ENCODE assay signal across 31 mouse cellular contexts in genomic region chr11:105349780-105350324, GRCm38 (mm10). TPM values are rescaled to one million over a fixed set of nuclear protein-coding genes. Genes with fewer than 3 reads are reported as not detected.
DNase-seq lines count a peak whose midpoint lies in the region; ATAC-seq lines count a peak whose summit lies in the region.
"Had no signal": no experiment of that assay in that cellular context is flagged by ENCODE, and none has a peak within 500 bp of the region (broad histone marks: within the 10 kb centered on the region; RNA-seq: fewer than 3 reads in every experiment).

No protein-coding gene starts in this region.

- no peak overlapping the region for H3K9ac ChIP-seq in heart, embryonic 12.5 days
- no peak overlapping the region for H3K9ac ChIP-seq in liver, embryonic 11.5 days (ENCODE audit: low read depth, low read length)
- no peak overlapping the region for H3K9ac ChIP-seq in liver, embryonic 16.5 days (ENCODE audit: low read depth, low read length)
- H3K9ac ChIP-seq: embryonic facial prominence, embryonic 13.5 days; forebrain, embryonic 13.5 days; hindbrain, embryonic 13.5 days; lung, embryonic 14.5 days; neural tube, embryonic 12.5 days had no signal

- no peaks in the 10 kb centered on the region for H3K9me3 ChIP-seq in heart, embryonic 12.5 days (replicated peaks)
- no peaks in the 10 kb centered on the region for H3K9me3 ChIP-seq in liver, embryonic 11.5 days (ENCODE audit: control insufficient read depth, low read length)
- H3K9me3 ChIP-seq in liver, embryonic 16.5 days (replicated peaks; ENCODE audit: control insufficient read depth, low read length), result no peaks in the 10 kb centered on the region
- H3K9me3 ChIP-seq: embryonic facial prominence, embryonic 13.5 days; forebrain, embryonic 13.5 days; hindbrain, embryonic 13.5 days; midbrain, embryonic 10.5 days; neural tube, embryonic 12.5 days had no signal

- peaks cover 39% of the 10 kb centered on the region for H3K4me1 ChIP-seq in heart, embryonic 12.5 days (replicated peaks)
- peaks cover 34% of the 10 kb centered on the region for H3K4me1 ChIP-seq in liver, embryonic 11.5 days (replicated peaks; ENCODE audit: control insufficient read depth, insufficient read depth, low read length)
- peaks cover 20% of the 10 kb centered on the region for H3K4me1 ChIP-seq in liver, embryonic 16.5 days (ENCODE audit: control insufficient read depth, low read depth, low read length)

- DNase-seq in cerebellum, adult 9-11 months, result peak; percentile 18
- no peak for DNase-seq in cerebellum, postnatal 4 days (ENCODE audit: low spot score in 2 of 2)
- no peak for DNase-seq in heart, postnatal 4 days
- no peak for DNase-seq in liver, embryonic 11.5 days (ENCODE audit: low spot score)
- no peak for DNase-seq in thymus, postnatal 36 days
- DNase-seq: adrenal gland, postnatal 10 days; cerebellum, adult 8-10 months; cerebellum, postnatal 36 days; embryo, embryonic 11 days; gastrocnemius, postnatal 25 days; kidney, adult 9 months; kidney, postnatal 10 days; layer of hippocampus, postnatal 36 days; left cerebral cortex, postnatal 4 days; lung, embryonic 14.5 days; lung, postnatal 14 days; right cerebral cortex, postnatal 4 days; thymus, adult 2 months; thymus, postnatal 4 days had no signal

- 0 out of 2 replicates have a peak, but pooled peaks cover 4% of the 10 kb centered on the region for H3K27me3 ChIP-seq in heart, embryonic 12.5 days (replicated peaks)
- no peaks in the 10 kb centered on the region for H3K27me3 ChIP-seq in liver, embryonic 11.5 days (replicated peaks; ENCODE audit: control insufficient read depth, insufficient read depth, low read length)
- H3K27me3 ChIP-seq in liver, embryonic 16.5 days (ENCODE audit: control insufficient read depth, insufficient read depth, low read depth, low read length), result no peaks in the 10 kb centered on the region; the same call in 1 of the 2 replicates
- H3K27me3 ChIP-seq: embryonic facial prominence, embryonic 13.5 days; forebrain, embryonic 13.5 days; hindbrain, embryonic 13.5 days; neural tube, embryonic 12.5 days; Patski had no signal

- 0 out of 2 replicates have a peak overlapping the region, but pooled peaks have one; percentile 1 for H3K4me2 ChIP-seq in heart, embryonic 12.5 days
- H3K4me2 ChIP-seq in liver, embryonic 11.5 days, result peak overlapping the region; percentile 46
- H3K4me2 ChIP-seq in liver, embryonic 16.5 days (ENCODE audit: low read depth, low read length), result peak overlapping the region; percentile 26
- H3K4me2 ChIP-seq: embryonic facial prominence, embryonic 13.5 days; forebrain, embryonic 13.5 days; hindbrain, embryonic 13.5 days; lung, embryonic 14.5 days; neural tube, embryonic 12.5 days had no signal

- no peak overlapping the region for H3K27ac ChIP-seq in heart, embryonic 12.5 days (ENCODE audit: poor library complexity, severe bottlenecking)
- peak overlapping the region; percentile 32; the same call in 1 of the 2 replicates for H3K27ac ChIP-seq in liver, embryonic 11.5 days (ENCODE audit: low read depth, low read length)
- H3K27ac ChIP-seq in liver, embryonic 16.5 days (ENCODE audit: low read length), result no peak overlapping the region
- H3K27ac ChIP-seq: embryonic facial prominence, embryonic 13.5 days; forebrain, embryonic 13.5 days; hindbrain, embryonic 13.5 days; midbrain, embryonic 10.5 days; neural tube, embryonic 12.5 days had no signal

- peaks cover 33% of the 10 kb centered on the region for H3K36me3 ChIP-seq in heart, embryonic 12.5 days
- H3K36me3 ChIP-seq in liver, embryonic 11.5 days (ENCODE audit: control insufficient read depth, insufficient read depth, low read length), result no peaks in the 10 kb centered on the region
- H3K36me3 ChIP-seq in liver, embryonic 16.5 days (ENCODE audit: control insufficient read depth, insufficient read depth), result no peaks in the 10 kb centered on the region
- H3K36me3 ChIP-seq: hindbrain, embryonic 13.5 days had no signal

- peak; percentile 26; the same call in 1 of the 2 replicates for ATAC-seq in heart, embryonic 12.5 days (ENCODE audit: insufficient number of reproducible peaks, low FRiP score)
- peak; percentile 74 for ATAC-seq in liver, embryonic 11.5 days (replicated peaks; ENCODE audit: low FRiP score)
- peak; percentile 53 for ATAC-seq in liver, embryonic 16.5 days (ENCODE audit: low read depth)
- no peak for ATAC-seq in megakaryocyte-erythroid progenitor cell, adult 5-6 weeks (replicated peaks; ENCODE audit: low FRiP score, low TSS enrichment, poor library complexity, severe bottlenecking)
- ATAC-seq: forebrain, embryonic 13.5 days; intestine, postnatal 0 days; midbrain, embryonic 16.5 days; Patski had no signal

- 78% methylated on average over 19 of the region's 19 CpGs for WGBS in heart, embryonic 12.5 days
- WGBS in liver, embryonic 11.5 days, result 77% methylated on average over 19 of the region's 19 CpGs
- WGBS in liver, embryonic 16.5 days (ENCODE audit: insufficient replicate concordance), result 64% methylated on average over 19 of the region's 19 CpGs

- H3K4me3 ChIP-seq in heart, embryonic 12.5 days, result no peak overlapping the region
- H3K4me3 ChIP-seq in liver, embryonic 11.5 days (ENCODE audit: low read depth, low read length), result peak overlapping the region; percentile 15; the same call in 1 of the 2 replicates
- H3K4me3 ChIP-seq in liver, embryonic 16.5 days (ENCODE audit: low read depth, low read length), result no peak overlapping the region
- H3K4me3 ChIP-seq: embryonic facial prominence, embryonic 13.5 days; forebrain, embryonic 13.5 days; hindbrain, embryonic 13.5 days; midbrain, embryonic 10.5 days; neural tube, embryonic 12.5 days had no signal

RNA-seq across cellular contexts. Expression of gene Mrc2, which starts 57.4 kb away (rescaled TPM):
- polyA plus RNA-seq in heart, embryonic 12.5 days (2016; fragmentation: Nextera tagmentation; extraction: Ambion mirVana), result 16.0 and 16.3 TPM in 2 replicates
- 10 to 100 TPM; 31.5 to 32.8 TPM for total RNA-seq in heart, postnatal 4 days (2021)
- 3.3 and 4.8 TPM in 2 replicates for polyA plus RNA-seq in liver, embryonic 11.5 days (2014; fragmentation: Nextera tagmentation; extraction: Ambion mirVana)
- polyA plus RNA-seq in liver, embryonic 16.5 days (2015; fragmentation: Nextera tagmentation; extraction: Ambion mirVana), result 0.57 and 0.63 TPM in 2 replicates
- total RNA-seq in megakaryocyte-erythroid progenitor cell, adult 5-6 weeks (2014; fragmentation: Nextera tagmentation), result not detected in 2 replicates
- total RNA-seq in megakaryocyte-erythroid progenitor cell, adult 5-6 weeks (2017), result not detected in 2 replicates
- total RNA-seq: MEL had no signal
